Mouse (Mus musculus) forebrain, embryonic 15.5 days (tissue): Measurements from ENCODE around the gene Psg19. TPM values are rescaled to one million over a fixed set of nuclear protein-coding genes. Genes with fewer than 3 reads are reported as not detected.
"Not testable (repeated sequence)": the region's sequence is repeated elsewhere in the genome, so short reads cannot be mapped to it uniquely, and the experiment has no call there.

Experiments
- ATAC-seq: fragments of 200-750 bp; cut with Nextera tagmentation; replicated peaks from 2 replicates; pipeline ENCODE4 v1.8.0; 2017; ENCODE audit warnings: mild to moderate bottlenecking, moderate TSS enrichment, moderate library complexity
- H3K27ac ChIP-seq: fragments of 300-500 bp; sonication (generic); replicated peaks from 2 replicates; pipeline ENCODE4 v1.5.1; 2015; ENCODE audit warnings: mild to moderate bottlenecking, inconsistent platforms
- H3K27me3 ChIP-seq: fragments of 300-500 bp; sonication (generic); 2 replicates; pipeline ENCODE4 v1.6.1; 2015; ENCODE audit warnings: inconsistent platforms
- H3K36me3 ChIP-seq: fragments of 300-500 bp; sonication (generic); 2 replicates; pipeline ENCODE4 v1.6.1; 2015; ENCODE audit warnings: mild to moderate bottlenecking, inconsistent platforms
- H3K4me1 ChIP-seq: fragments of 300-500 bp; sonication (generic); 2 replicates; pipeline ENCODE4 v1.6.1; 2015; ENCODE audit warnings: inconsistent platforms
- H3K4me2 ChIP-seq: fragments of 300-500 bp; sonication (generic); replicated peaks from 2 replicates; pipeline ENCODE4 v1.6.1; 2015; ENCODE audit warnings: mild to moderate bottlenecking, inconsistent platforms
- H3K4me3 ChIP-seq: fragments of 300-500 bp; sonication (generic); 2 replicates; pipeline ENCODE4 v1.5.1; 2015; ENCODE audit warnings: mild to moderate bottlenecking, inconsistent platforms
- H3K9ac ChIP-seq: fragments of 300-500 bp; sonication (generic); replicated peaks from 2 replicates; pipeline ENCODE4 v1.6.1; 2015; ENCODE audit warnings: mild to moderate bottlenecking, inconsistent platforms
- H3K9me3 ChIP-seq: fragments of 300-500 bp; sonication (generic); 2 replicates; pipeline ENCODE4 v1.6.1; 2016; ENCODE audit warnings: inconsistent platforms
- WGBS: fragments of 180-500 bp; shearing (Covaris S2); methylation state at CpG from one replicate; pipeline ENCODE4 v1.1.7; 2015; ENCODE audit warnings: mixed read lengths; 5-methylcytosine and 5-hydroxymethylcytosine counted together
- polyA plus RNA-seq: library from polyadenylated mRNA; unstranded; fragments of >200 nt; fragmentation: Nextera tagmentation; extraction: Ambion mirVana; gene quantifications from 2 replicates; pipeline ENCODE4 v1.2.1, GENCODE M21; 2015

Gene Psg19
- polyA plus RNA-seq, 1 experiment from 2014 or later, result not detected

DNA sequence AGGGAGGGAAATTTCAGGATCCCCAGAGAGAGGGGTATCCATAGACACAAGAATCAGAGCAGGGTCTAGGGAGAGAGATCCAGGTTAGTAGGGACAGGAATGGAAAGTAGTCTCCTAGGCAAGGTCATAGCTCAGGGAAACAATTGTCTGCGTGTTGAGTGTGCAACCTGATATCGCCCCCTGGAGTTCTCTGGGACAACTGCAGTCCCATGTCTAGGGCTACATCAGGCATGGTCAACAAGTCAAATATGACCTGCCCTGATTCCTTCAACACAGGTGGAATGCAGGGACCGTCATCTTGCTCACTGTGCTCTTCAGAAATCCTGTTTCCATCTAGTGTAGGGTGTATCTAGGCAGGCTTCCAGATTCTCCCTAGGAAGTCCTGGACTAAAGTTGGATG, 809 bp upstream of the Psg19 start:
- Histone ChIP-seq H3K9me3 (no peaks in the 10 kb centered on the region), H3K9ac (no peak overlapping the region), H3K36me3 (no peaks in the 10 kb centered on the region), H3K27ac (no peak overlapping the region), H3K4me1 (no peaks in the 10 kb centered on the region), H3K27me3 (no peaks in the 10 kb centered on the region), H3K4me3 (no peak overlapping the region), H3K4me2 (no peak overlapping the region)
- ATAC-seq, result no peak
- 46% methylated on average over 3 of the region's 3 CpGs for WGBS

DNA sequence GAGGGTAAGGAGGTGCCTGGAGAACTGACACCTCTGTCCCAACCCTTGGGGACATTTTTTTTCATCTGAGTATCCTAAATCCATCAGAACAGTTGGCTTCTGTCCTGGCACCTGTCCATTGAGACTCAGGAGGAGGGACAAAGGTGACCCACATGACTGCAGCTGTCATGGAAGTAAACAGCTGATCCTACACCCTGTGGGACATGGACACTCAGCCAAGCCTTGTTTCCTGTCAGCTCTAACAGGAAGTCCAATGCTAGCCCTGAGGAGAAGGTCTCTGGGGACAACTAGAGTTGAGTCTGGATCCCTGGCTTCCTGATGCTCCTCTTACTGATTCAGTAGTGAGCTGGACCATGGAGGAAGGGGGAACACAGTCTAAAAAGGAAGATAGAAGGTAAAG, 7.6 kb downstream of the Psg19 start:
- H3K27me3 ChIP-seq, H3K9me3 ChIP-seq, H3K4me3 ChIP-seq, H3K9ac ChIP-seq, ATAC-seq, H3K27ac ChIP-seq, H3K4me2 ChIP-seq, H3K36me3 ChIP-seq, H3K4me1 ChIP-seq: not testable (repeated sequence)

DNA sequence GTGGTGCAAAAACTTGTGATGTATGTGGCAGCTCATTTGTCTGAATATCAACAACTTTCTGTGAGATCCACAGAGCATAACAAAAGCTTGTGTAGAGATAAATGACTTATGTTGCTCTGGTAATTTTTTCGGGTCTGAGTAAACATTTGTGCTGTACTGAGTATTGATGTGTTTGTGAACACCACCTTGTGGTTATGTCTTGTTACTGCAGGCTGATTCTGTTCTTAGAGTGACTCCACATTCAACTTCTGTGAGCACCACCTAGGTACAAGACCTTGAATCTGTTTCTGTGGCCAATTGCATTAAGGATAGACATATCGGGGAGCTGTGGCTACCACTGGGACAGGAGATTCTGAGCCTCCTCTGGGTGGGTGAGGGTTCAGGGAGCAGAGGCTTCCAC, 17.0 kb downstream of the Psg19 start:
- 54% methylated on average over 2 of the region's 2 CpGs for WGBS
- H3K27ac ChIP-seq, H3K36me3 ChIP-seq, H3K9ac ChIP-seq, ATAC-seq, H3K4me2 ChIP-seq, H3K27me3 ChIP-seq, H3K9me3 ChIP-seq, H3K4me1 ChIP-seq, H3K4me3 ChIP-seq: not testable (repeated sequence)

- H3K36me3 ChIP-seq, result no peaks in the 10 kb centered on the region
- no peak overlapping the region for H3K4me2 ChIP-seq
- no peaks in the 10 kb centered on the region for H3K9me3 ChIP-seq
- no peak overlapping the region for H3K4me3 ChIP-seq
- no peak overlapping the region for H3K9ac ChIP-seq
- H3K27me3 ChIP-seq, result no peaks in the 10 kb centered on the region
- no peaks in the 10 kb centered on the region for H3K4me1 ChIP-seq
- no peak overlapping the region for H3K27ac ChIP-seq
- no peak for ATAC-seq
Measured at GRCm38 (mm10) chr7:18779337-18779781, 19.0 kb downstream of the Psg19 start.

DNA sequence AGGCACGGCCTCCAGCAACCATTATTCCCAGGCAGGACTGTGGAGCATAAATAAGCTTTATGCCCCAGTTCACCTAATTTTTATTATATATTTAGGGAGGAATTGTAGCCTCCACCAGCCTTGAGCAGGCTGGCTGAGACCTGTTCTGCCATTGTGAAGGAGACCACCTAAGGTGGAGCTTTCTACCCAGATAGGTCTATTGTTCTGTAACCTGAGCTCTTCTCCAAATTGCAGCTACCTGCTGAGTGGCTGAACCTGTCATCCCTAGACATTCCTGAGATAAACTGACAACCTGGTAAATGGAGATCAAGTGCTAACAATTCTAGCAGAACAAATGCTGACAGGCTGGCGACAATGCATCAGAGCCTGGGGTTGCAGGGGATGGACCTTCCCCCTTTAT, 35.4 kb downstream of the Psg19 start:
- H3K36me3 ChIP-seq, H3K4me3 ChIP-seq, H3K27ac ChIP-seq, H3K4me2 ChIP-seq, ATAC-seq, H3K27me3 ChIP-seq, H3K9me3 ChIP-seq, H3K4me1 ChIP-seq, H3K9ac ChIP-seq: not testable (repeated sequence)
- WGBS, result 11% methylated on average over 1 of the region's 2 CpGs

- not testable (repeated sequence) for H3K36me3 ChIP-seq, ATAC-seq
- 93% methylated on average over 7 of the region's 7 CpGs for WGBS
Measured at GRCm38 (mm10) chr7:18760152-18760551, 38.2 kb downstream of the Psg19 start.

DNA sequence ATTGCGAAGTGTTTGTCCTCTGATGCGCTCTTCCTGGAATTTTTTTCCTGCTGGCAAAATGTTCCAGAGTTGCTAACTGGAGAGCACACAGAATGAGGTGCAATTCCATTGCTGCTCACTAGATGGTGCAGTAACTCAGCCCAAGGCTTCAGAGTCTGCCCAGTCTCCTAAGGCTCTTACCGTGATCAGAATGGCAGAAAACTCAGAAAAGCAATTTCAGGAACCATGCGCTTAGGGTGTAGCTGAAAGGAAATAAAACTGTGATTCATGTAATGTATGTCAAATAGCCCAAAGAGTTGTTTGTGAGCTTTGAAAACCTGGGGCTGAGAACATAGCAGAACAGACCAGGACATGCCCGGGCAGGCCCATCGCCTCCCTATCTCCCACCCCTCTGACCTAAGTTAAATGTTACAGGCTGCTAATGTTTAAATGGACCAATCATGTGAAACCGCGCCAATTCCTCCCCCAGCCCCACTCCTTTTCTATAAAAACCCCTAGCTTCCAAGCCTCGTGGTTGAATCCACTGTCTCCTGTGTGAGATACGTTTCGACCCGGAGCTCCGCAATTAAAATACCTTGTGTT, 48.3 kb downstream of the Psg19 start:
- WGBS, result 52% methylated on average over 11 of the region's 13 CpGs
- H3K27ac ChIP-seq, H3K9ac ChIP-seq, H3K36me3 ChIP-seq, H3K27me3 ChIP-seq, H3K4me2 ChIP-seq, H3K4me3 ChIP-seq, H3K9me3 ChIP-seq, H3K4me1 ChIP-seq: not testable (repeated sequence)
- ATAC-seq, result peak; percentile 73

More at GRCm38 (mm10) chr7:18760152-18760551, 38.2 kb downstream of the Psg19 start:
- not testable (repeated sequence) for H3K27me3 ChIP-seq, H3K9me3 ChIP-seq, H3K9ac ChIP-seq, H3K4me2 ChIP-seq, H3K4me3 ChIP-seq, H3K27ac ChIP-seq, H3K4me1 ChIP-seq

GRCm38 (mm10) chr7:18748994-18749895, 49.1 kb downstream of the Psg19 start:
- Histone ChIP-seq H3K36me3 (no peaks in the 10 kb centered on the region), H3K4me1 (no peaks in the 10 kb centered on the region), H3K9me3 (no peaks in the 10 kb centered on the region), H3K9ac (no peak overlapping the region), H3K4me2 (no peak overlapping the region), H3K27me3 (peaks cover 9% of the 10 kb centered on the region; the same call in 1 of the 2 replicates), H3K27ac (no peak overlapping the region), H3K4me3 (no peak overlapping the region)
- 17% methylated on average over 6 of the region's 6 CpGs for WGBS
- ATAC-seq, result peak; percentile 35; the same call in 1 of the 2 replicates

GRCm38 (mm10) chr7:18747420-18747819, 50.9 kb downstream of the Psg19 start:
- H3K27ac ChIP-seq, H3K4me2 ChIP-seq, H3K4me3 ChIP-seq, H3K9me3 ChIP-seq, ATAC-seq, H3K9ac ChIP-seq, H3K4me1 ChIP-seq, H3K27me3 ChIP-seq, H3K36me3 ChIP-seq: not testable (repeated sequence)
- WGBS, result 33% methylated on average over 2 of the region's 2 CpGs

- Histone ChIP-seq H3K9me3 (no peaks in the 10 kb centered on the region), H3K4me1 (no peaks in the 10 kb centered on the region), H3K9ac (0 out of 2 replicates have a peak overlapping the region, but pooled peaks have one; percentile 0), H3K27ac (no peak overlapping the region), H3K4me2 (peak overlapping the region; percentile 29), H3K36me3 (no peaks in the 10 kb centered on the region), H3K27me3 (peaks cover 9% of the 10 kb centered on the region; the same call in 1 of the 2 replicates), H3K4me3 (peak overlapping the region; percentile 25)
- ATAC-seq, result 0 out of 2 replicates have a peak, but pooled peaks have one; percentile 46
- 8% methylated on average over 20 of the region's 20 CpGs for WGBS
Measured at GRCm38 (mm10) chr7:18746189-18746860, 52.0 kb downstream of the Psg19 start.
